Mouse (Mus musculus) hindbrain, embryonic 15.5 days (tissue): ENCODE data around the gene Hdac6. TPM values are rescaled to one million over a fixed set of nuclear protein-coding genes. Genes with fewer than 3 reads are reported as not detected.
"Not testable (repeated sequence)": the region's sequence is repeated elsewhere in the genome, so short reads cannot be mapped to it uniquely, and the experiment has no call there.

Source experiments
- ATAC-seq: fragments of 200-750 bp; cut with Nextera tagmentation; 2 replicates; pipeline ENCODE4 v1.8.0; 2017; ENCODE audit warnings: low read depth, moderate number of reproducible peaks, moderate TSS enrichment; ENCODE audit not compliant: low FRiP score
- H3K27ac ChIP-seq: fragments of 300-500 bp; sonication (generic); replicated peaks from 2 replicates; pipeline ENCODE4 v1.5.1; 2015; ENCODE audit warnings: mild to moderate bottlenecking, inconsistent platforms
- H3K27me3 ChIP-seq: fragments of 300-500 bp; sonication (generic); 2 replicates; pipeline ENCODE4 v1.6.1; 2015; ENCODE audit warnings: control low read depth, inconsistent platforms
- H3K36me3 ChIP-seq: fragments of 300-500 bp; sonication (generic); 2 replicates; pipeline ENCODE4 v1.6.1; 2015; ENCODE audit warnings: control low read depth, inconsistent platforms
- H3K4me1 ChIP-seq: fragments of 300-500 bp; sonication (generic); replicated peaks from 2 replicates; pipeline ENCODE4 v1.6.1; 2015; ENCODE audit warnings: control low read depth, inconsistent platforms
- H3K4me2 ChIP-seq: fragments of 300-500 bp; sonication (generic); 2 replicates; pipeline ENCODE4 v1.6.1; 2015; ENCODE audit warnings: moderate library complexity, mild to moderate bottlenecking, inconsistent platforms
- H3K4me3 ChIP-seq: fragments of 300-500 bp; sonication (generic); 2 replicates; pipeline ENCODE4 v1.5.1; 2015; ENCODE audit warnings: mild to moderate bottlenecking, inconsistent platforms
- H3K9ac ChIP-seq: fragments of 300-500 bp; sonication (generic); 2 replicates; pipeline ENCODE4 v1.6.1; 2015; ENCODE audit warnings: inconsistent platforms
- H3K9me3 ChIP-seq: fragments of 300-500 bp; sonication (generic); 2 replicates; pipeline ENCODE4 v1.6.1; 2016; ENCODE audit warnings: control low read depth, inconsistent platforms
- WGBS: fragments of 180-500 bp; shearing (Covaris S2); methylation state at CpG from one replicate; pipeline ENCODE4 v1.1.7; 2015; 5-methylcytosine and 5-hydroxymethylcytosine counted together
- polyA plus RNA-seq: library from polyadenylated mRNA; unstranded; fragments of >200 nt; fragmentation: Nextera tagmentation; extraction: Ambion mirVana; gene quantifications from 2 replicates; pipeline ENCODE4 v1.2.1, GENCODE M21; 2015

The Hdac6 gene
- polyA plus RNA-seq, 1 experiment from 2014 or later = 73.6 TPM

GRCm38 (mm10) chrX:7958868-7959267 lies 11.2 kb upstream of the Hdac6 start:
- Histone ChIP-seq H3K4me3 (no peak overlapping the region), H3K27ac (no peak overlapping the region), H3K9ac (no peak overlapping the region), H3K36me3 (no peaks in the 10 kb centered on the region), H3K4me2 (no peak overlapping the region), H3K9me3 (no peaks in the 10 kb centered on the region), H3K27me3 (no peaks in the 10 kb centered on the region), H3K4me1 (no peaks in the 10 kb centered on the region)
- ATAC-seq = no peak
- WGBS = 90% methylated on average over 9 of the region's 9 CpGs

GRCm38 (mm10) chrX:7950091-7950490 lies 2.4 kb upstream of the Hdac6 start:
- H3K9me3 ChIP-seq = no peaks in the 10 kb centered on the region
- H3K36me3 ChIP-seq = no peaks in the 10 kb centered on the region
- no peak for ATAC-seq
- H3K9ac ChIP-seq = no peak overlapping the region
- H3K4me3 ChIP-seq = no peak overlapping the region
- no peak overlapping the region for H3K27ac ChIP-seq
- 94% methylated on average over 7 of the region's 7 CpGs for WGBS
- H3K4me1 ChIP-seq = no peaks in the 10 kb centered on the region
- H3K27me3 ChIP-seq = no peaks in the 10 kb centered on the region
- no peak overlapping the region for H3K4me2 ChIP-seq

- peak; percentile 99 for ATAC-seq
- 16% methylated on average over 38 of the region's 38 CpGs for WGBS
These were observed 307 bp upstream of the Hdac6 start for GRCm38 (mm10) chrX:7947900-7948492.

GRCm38 (mm10) chrX:7945618-7946017 lies 2.1 kb downstream of the Hdac6 start:
- Histone ChIP-seq H3K9me3 (no peaks in the 10 kb centered on the region), H3K4me2 (no peak overlapping the region), H3K27ac (no peak overlapping the region), H3K27me3 (no peaks in the 10 kb centered on the region), H3K4me1 (no peaks in the 10 kb centered on the region), H3K36me3 (no peaks in the 10 kb centered on the region), H3K9ac (no peak overlapping the region), H3K4me3 (no peak overlapping the region)
- WGBS = 81% methylated on average over 8 of the region's 8 CpGs
- no peak for ATAC-seq

More at GRCm38 (mm10) chrX:7947900-7948492, 307 bp upstream of the Hdac6 start:
- Histone ChIP-seq H3K27ac (peak overlapping the region; percentile 76), H3K4me2 (peak overlapping the region; percentile 54), H3K36me3 (no peaks in the 10 kb centered on the region), H3K4me1 (no peaks in the 10 kb centered on the region), H3K4me3 (peak overlapping the region; percentile 50), H3K9ac (peak overlapping the region; percentile 36; the same call in 1 of the 2 replicates), H3K27me3 (no peaks in the 10 kb centered on the region), H3K9me3 (no peaks in the 10 kb centered on the region)

- H3K27ac ChIP-seq = no peak overlapping the region
- H3K9me3 ChIP-seq = no peaks in the 10 kb centered on the region
- H3K4me3 ChIP-seq = no peak overlapping the region
- ATAC-seq = no peak
- H3K4me1 ChIP-seq = no peaks in the 10 kb centered on the region
- 95% methylated on average over 6 of the region's 6 CpGs for WGBS
- peaks cover 12% of the 10 kb centered on the region; the same call in 1 of the 2 replicates for H3K36me3 ChIP-seq
- no peak overlapping the region for H3K9ac ChIP-seq
- no peak overlapping the region for H3K4me2 ChIP-seq
- no peaks in the 10 kb centered on the region for H3K27me3 ChIP-seq
These were observed 10.0 kb downstream of the Hdac6 start for GRCm38 (mm10) chrX:7937667-7938066.

- Histone ChIP-seq H3K9me3 (no peaks in the 10 kb centered on the region), H3K9ac (no peak overlapping the region), H3K4me3 (no peak overlapping the region), H3K27me3 (no peaks in the 10 kb centered on the region), H3K36me3 (peaks cover 13% of the 10 kb centered on the region; the same call in 1 of the 2 replicates), H3K4me1 (no peaks in the 10 kb centered on the region), H3K27ac (no peak overlapping the region), H3K4me2 (no peak overlapping the region)
- WGBS = 42% methylated on average over 10 of the region's 11 CpGs
- ATAC-seq = no peak
These were observed 10.8 kb downstream of the Hdac6 start for GRCm38 (mm10) chrX:7936874-7937273.

- Histone ChIP-seq H3K4me3 (no peak within 1 kb of the TSS), H3K36me3 (peaks cover 10% of the 10 kb centered on the region), H3K4me2 (no peak within 1 kb of the TSS), H3K9ac (no peak within 1 kb of the TSS), H3K27me3 (no peaks in the 10 kb centered on the region), H3K27ac (no peak within 1 kb of the TSS), H3K9me3 (no peaks in the 10 kb centered on the region), H3K4me1 (0 out of 2 replicates have a peak, but pooled peaks cover under 1% of the 10 kb centered on the region)
- ATAC-seq = 0 out of 2 replicates have a peak, but pooled peaks have one; percentile 44
- WGBS = 23% methylated on average over 19 of the region's 19 CpGs
These were observed 19.4 kb downstream of the Hdac6 start, which contains the start of gene Eras for GRCm38 (mm10) chrX:7928270-7928790. TSS of gene Eras (minus strand) at chrX:7928607.

GRCm38 (mm10) chrX:7927116-7927515 lies 20.6 kb downstream of the Hdac6 start:
- Histone ChIP-seq H3K27me3 (no peaks in the 10 kb centered on the region), H3K4me2 (no peak overlapping the region)
- WGBS = 25% methylated on average over 10 of the region's 10 CpGs

GRCm38 (mm10) chrX:7926266-7926665 lies 21.4 kb downstream of the Hdac6 start:
- Histone ChIP-seq H3K4me1 (peaks cover 12% of the 10 kb centered on the region; the same call in 1 of the 2 replicates), H3K27ac (no peak overlapping the region), H3K9ac (no peak overlapping the region), H3K27me3 (no peaks in the 10 kb centered on the region), H3K9me3 (no peaks in the 10 kb centered on the region), H3K4me3 (no peak overlapping the region), H3K4me2 (no peak overlapping the region), H3K36me3 (peaks cover 2% of the 10 kb centered on the region)
- ATAC-seq = no peak
- WGBS = 77% methylated on average over 6 of the region's 6 CpGs

More at GRCm38 (mm10) chrX:7927116-7927515, 20.6 kb downstream of the Hdac6 start:
- H3K36me3 ChIP-seq = peaks cover 7% of the 10 kb centered on the region
- no peak overlapping the region for H3K4me3 ChIP-seq
- H3K4me1 ChIP-seq = peaks cover 12% of the 10 kb centered on the region; the same call in 1 of the 2 replicates
- H3K9me3 ChIP-seq = no peaks in the 10 kb centered on the region
- ATAC-seq = no peak
- no peak overlapping the region for H3K9ac ChIP-seq
- no peak overlapping the region for H3K27ac ChIP-seq

GRCm38 (mm10) chrX:7922032-7922431 lies 25.7 kb downstream of the Hdac6 start:
- H3K36me3 ChIP-seq = no peaks in the 10 kb centered on the region; the same call in 1 of the 2 replicates
- WGBS = 15% methylated on average over 43 of the region's 48 CpGs
- H3K4me1 ChIP-seq = peaks cover 12% of the 10 kb centered on the region; the same call in 1 of the 2 replicates
- no peaks in the 10 kb centered on the region for H3K9me3 ChIP-seq
- no peak for ATAC-seq
- peak overlapping the region; percentile 85 for H3K27ac ChIP-seq
- peak overlapping the region; percentile 53 for H3K4me3 ChIP-seq
- peak overlapping the region; percentile 53 for H3K9ac ChIP-seq
- no peaks in the 10 kb centered on the region for H3K27me3 ChIP-seq
- peak overlapping the region; percentile 70 for H3K4me2 ChIP-seq

GRCm38 (mm10) chrX:7919601-7920383 lies 27.9 kb downstream of the Hdac6 start, which contains the start of gene Pcsk1n:
TSS of gene Pcsk1n (plus strand) at chrX:7919822.
- no peaks in the 10 kb centered on the region for H3K27me3 ChIP-seq
- H3K9me3 ChIP-seq = no peaks in the 10 kb centered on the region
- peak within 1 kb of the TSS; percentile 64 for H3K9ac ChIP-seq
- H3K36me3 ChIP-seq = no peaks in the 10 kb centered on the region; the same call in 1 of the 2 replicates
- peak within 1 kb of the TSS; percentile 70 for H3K4me2 ChIP-seq
- H3K27ac ChIP-seq = peak within 1 kb of the TSS; percentile 85
- peaks cover 12% of the 10 kb centered on the region; the same call in 1 of the 2 replicates for H3K4me1 ChIP-seq
- H3K4me3 ChIP-seq = peak within 1 kb of the TSS; percentile 53
- ATAC-seq = peak; percentile 93
- WGBS = 15% methylated on average over 29 of the region's 40 CpGs

GRCm38 (mm10) chrX:7917960-7918359 lies 29.7 kb downstream of the Hdac6 start:
- ATAC-seq, H3K9ac ChIP-seq, H3K4me3 ChIP-seq: not testable (repeated sequence)

More at GRCm38 (mm10) chrX:7917960-7918359, 29.7 kb downstream of the Hdac6 start:
- H3K4me2 ChIP-seq, H3K9me3 ChIP-seq, H3K36me3 ChIP-seq, H3K4me1 ChIP-seq, H3K27ac ChIP-seq, H3K27me3 ChIP-seq: not testable (repeated sequence)
- WGBS = 74% methylated on average over 6 of the region's 6 CpGs
